Mouse (Mus musculus) embryonic facial prominence, embryonic 14.5 days (tissue): ENCODE data around the gene C1qb. TPM values are rescaled to one million over a fixed set of nuclear protein-coding genes. Genes with fewer than 3 reads are reported as not detected.

Experiments used
- polyA plus RNA-seq: library from polyadenylated mRNA; unstranded; fragments of >200 nt; fragmentation: Nextera tagmentation; extraction: Ambion mirVana; gene quantifications from 2 replicates; pipeline ENCODE4 v1.2.1, GENCODE M21; 2014

The C1qb gene
- polyA plus RNA-seq, 1 experiment from 2014 or later, result 99.6 TPM

Other genes starting within 250 kb of the C1qb start
- 14.8 and 14.9 TPM in 2 replicates for gene Ephb2, start 50.2 kb downstream of the C1qb start, polyA plus RNA-seq
- 46.2 and 47.9 TPM in 2 replicates for gene C1qc, start 6.9 kb upstream of the C1qb start, polyA plus RNA-seq
- 46.6 and 49.2 TPM in 2 replicates for gene C1qa, start 12.6 kb upstream of the C1qb start, polyA plus RNA-seq
- gene Epha8, start 70.6 kb upstream of the C1qb start, polyA plus RNA-seq, result 1.4 and 1.7 TPM in 2 replicates
- 3.0 and 4.1 TPM in 2 replicates for gene Zbtb40, start 162.6 kb upstream of the C1qb start, polyA plus RNA-seq